Mouse (Mus musculus) activated CD4-positive, CD25-positive, alpha-beta regulatory T cell, adult 4 months (primary cell): ENCODE measurements around the gene Smg9. TPM values are rescaled to one million over a fixed set of nuclear protein-coding genes. Genes with fewer than 3 reads are reported as not detected.
A peak's percentile ranks its signal among the peaks of the same experiment; 100 is the strongest.

Experiments used
- ATAC-seq: one replicate; pipeline ENCODE4 v1.8.0; 2017
- polyA plus RNA-seq, 2 experiments: library from polyadenylated mRNA; unstranded; fragments of 100-300 nt; shearing (Covaris generic); gene quantifications; one replicate each; pipeline ENCODE4 v1.2.1; 2017

Smg9 gene
- polyA plus RNA-seq, 2 experiments from 2014 or later: 24.1 to 31.0 TPM

- ATAC-seq: no peak
These were observed 8.8 kb downstream of the Smg9 start for GRCm38 (mm10) chr7:24408186-24408585.

DNA sequence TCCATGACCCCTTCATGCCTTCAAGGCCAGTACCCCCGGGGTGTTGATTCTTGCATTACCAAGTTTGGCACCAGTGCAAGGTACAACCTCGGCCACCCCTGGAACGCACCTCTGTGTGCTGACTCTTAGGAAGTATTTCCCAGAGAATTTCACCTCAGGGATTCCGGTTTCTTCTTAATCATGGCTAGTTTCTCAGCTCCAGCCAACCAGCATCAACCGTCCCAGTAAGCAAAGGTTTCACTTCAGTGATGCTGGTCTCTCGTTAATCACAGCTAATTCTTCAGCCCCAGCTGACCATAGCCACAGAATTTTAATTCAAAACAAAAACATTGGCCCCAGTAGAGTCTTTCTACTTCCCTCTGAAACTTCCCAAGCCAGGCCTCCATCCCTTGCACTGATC, 10.7 kb downstream of the Smg9 start:
- no peak for ATAC-seq

GRCm38 (mm10) chr7:24410831-24411230, 11.4 kb downstream of the Smg9 start:
- ATAC-seq: no peak

DNA sequence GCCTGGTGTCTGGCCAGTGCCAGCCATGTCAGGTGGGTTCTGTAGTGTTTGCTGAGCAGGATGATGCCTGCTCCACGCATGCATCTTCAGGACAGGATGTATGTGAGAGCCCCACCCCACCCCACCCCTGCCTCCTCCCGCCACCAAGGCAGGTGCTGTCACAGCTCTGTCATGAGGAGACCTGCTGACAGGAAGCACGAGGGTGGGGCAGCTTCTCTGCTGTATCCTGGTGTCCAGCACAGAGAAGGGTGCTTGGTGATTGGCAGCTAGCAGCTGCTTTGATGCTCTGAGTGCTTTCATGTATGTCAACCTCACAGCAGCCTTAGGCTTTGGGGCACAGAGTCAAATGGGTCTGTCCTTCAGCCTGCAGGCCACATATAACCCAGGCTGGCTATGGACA, 14.2 kb downstream of the Smg9 start:
- peak; percentile 99 for ATAC-seq

DNA sequence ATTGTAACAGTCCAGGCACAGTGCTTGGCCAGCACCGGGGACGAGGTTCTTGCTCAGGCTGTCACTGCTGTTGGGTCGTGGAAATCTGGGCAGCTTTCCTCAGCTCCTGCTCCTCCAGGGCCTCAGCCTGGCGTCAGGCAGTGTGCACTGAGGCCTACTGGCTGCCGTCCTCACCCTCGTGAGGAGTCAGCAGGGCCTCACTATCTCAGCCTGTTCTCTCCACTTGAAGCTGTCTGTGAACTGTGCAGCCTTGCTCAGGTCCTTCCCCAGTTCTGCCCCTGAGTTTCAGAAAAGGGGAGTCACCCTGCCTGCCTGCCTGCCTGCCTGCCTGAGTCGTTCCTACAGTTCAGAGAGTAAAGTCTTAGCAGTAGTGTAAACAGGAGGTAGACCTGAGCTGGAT, 15.8 kb downstream of the Smg9 start:
- ATAC-seq: no peak

- ATAC-seq: no peak
These were observed 20.2 kb downstream of the Smg9 start for GRCm38 (mm10) chr7:24419579-24419978.

DNA sequence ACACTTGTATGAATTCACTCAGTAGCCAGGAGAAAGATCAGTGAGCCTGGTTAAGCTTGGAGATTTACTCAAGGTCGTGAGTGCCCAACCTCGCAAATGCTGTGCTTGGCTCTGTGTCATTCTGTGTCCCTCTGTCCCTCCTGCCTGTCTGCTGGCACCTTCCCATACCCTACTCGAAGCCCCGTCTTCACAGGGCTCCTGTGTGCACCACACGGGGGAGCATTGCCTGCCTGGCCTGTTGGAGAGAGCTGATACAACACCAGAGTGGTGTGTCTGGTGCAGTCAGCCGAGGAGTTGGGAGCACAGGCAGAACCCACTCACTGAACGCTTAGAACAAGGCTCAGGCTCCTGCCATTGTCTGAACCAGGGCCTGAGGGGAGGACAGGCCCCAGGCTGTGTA, 22.2 kb downstream of the Smg9 start:
- no peak for ATAC-seq

DNA sequence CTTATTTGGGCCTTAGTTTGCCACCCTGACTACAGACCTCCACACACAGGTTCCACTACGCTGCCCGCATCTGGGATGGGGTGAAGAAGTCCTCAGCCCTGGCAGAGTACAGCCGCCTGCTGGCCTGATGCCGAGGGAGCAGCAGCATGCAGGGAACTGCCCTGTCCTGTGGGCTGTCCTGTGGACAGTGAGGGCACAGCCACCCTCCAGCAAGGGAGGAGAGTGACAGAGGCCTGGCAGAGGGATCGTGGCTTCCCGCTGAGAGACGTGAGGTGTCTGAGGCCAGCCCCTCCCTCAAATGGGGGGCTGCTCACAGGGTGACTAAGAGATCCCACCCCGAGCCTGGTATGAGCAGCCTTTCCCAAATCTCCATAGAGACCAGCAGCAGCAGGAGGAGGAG, 22.8 kb downstream of the Smg9 start:
- ATAC-seq: no peak

DNA sequence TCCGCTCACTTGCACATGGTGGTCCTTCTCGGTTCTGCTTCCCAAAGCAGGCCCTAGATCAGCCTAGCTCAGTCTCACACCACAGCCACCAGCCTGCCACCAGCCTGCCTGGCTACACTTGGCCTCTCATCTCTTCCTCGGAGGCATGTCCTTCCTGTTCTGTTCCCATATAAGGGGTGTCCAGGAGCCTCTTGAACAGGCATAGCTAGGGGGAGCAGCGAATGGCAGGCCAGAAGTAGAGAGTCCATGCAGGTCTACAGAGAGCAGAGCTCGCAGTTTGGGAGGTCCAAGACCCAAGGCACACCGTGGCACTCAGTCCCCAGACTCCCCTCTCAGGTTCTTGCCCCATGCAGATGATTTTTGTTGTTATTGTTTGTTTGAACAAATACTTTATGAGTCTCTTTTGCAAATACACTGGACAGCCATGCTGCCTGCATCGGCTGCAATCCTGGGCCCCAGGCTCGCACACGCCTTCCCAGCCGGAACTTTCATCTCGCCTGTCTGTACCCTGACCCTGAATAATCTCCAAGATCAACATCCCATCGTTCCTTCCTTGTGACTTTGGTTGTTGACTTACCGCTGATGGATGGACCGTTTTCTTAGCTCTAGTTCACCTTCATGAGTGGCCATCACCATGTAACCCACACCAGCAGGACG, 23.8 kb downstream of the Smg9 start:
- no peak for ATAC-seq

DNA sequence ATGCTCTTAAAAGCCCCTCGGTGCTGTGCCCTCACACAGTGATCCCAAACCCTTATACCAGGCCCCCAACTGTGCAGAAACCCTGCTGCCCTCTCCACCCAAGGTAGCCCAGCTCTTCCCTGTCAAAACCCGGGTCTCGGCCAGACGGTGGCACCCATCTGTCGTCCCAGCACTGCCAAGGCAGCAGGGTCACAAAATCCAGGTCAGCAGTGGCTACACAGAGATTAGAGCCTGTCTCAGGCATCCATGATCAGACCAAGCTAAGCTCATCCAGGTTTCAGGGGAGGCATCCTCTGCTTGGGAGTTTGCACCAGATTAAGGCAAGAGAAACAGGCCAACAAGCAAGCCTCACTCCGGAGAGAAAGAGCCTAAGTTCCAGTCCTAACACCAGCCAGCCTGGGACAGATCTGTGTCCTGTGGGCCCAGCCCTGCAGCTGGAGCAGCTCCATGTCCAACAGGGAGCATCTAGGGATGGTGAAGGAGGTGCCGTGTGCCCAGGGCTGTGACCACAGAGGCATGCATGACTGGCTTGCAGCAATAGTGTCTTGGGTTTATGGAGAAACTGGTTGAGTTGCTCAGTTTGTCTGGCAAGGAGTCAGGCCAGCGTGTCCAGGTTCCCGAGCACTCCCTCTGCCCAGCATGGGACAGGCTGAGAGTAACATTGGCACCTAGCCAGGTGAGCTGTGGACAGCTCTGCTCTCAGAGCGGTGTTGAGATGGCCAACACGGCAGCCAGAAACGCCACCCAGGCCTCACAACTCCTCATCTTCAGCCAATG, 24.7 kb downstream of the Smg9 start:
- ATAC-seq: no peak

- ATAC-seq: no peak
These were observed 26.5 kb downstream of the Smg9 start for GRCm38 (mm10) chr7:24425919-24426318.

DNA sequence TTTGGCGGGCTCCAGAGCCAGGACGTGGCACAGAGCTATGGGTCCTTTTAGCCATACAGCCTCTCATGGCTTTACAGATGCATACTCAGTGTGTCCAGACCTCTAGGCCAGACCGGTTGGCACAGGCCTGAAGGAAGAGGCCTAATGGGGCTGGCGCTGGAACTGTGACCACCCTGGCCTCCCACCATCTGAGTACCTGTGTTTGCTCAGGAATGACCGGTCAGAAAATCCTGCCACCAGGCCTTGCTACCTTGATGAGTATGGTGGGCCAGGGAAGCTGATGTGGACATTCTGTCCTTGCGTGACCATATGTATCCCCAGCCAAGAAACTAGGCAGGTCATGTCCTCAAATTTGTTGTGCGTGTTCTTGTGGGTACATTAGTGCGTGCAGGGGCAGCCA, 27.7 kb downstream of the Smg9 start:
- no peak for ATAC-seq

DNA sequence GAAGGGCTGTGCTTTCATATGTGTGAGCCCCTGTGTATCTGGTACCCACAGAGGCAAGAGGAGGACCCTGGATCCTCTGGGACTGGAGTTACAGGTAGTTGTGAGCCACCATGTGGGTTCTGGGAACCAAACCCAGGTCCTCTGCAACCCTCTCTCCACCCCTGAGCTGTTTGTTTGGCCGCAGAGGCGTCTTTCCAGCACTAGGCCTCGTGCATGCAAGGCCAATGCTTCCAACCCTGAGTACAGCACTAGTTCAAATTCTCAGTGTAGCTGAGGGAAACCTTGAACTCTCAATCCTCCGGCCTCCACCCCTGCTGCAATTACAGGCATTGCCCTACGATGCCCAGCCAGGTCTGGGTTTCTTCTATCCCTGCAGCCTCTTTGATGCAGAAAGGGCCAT, 29.3 kb downstream of the Smg9 start:
- ATAC-seq: no peak

DNA sequence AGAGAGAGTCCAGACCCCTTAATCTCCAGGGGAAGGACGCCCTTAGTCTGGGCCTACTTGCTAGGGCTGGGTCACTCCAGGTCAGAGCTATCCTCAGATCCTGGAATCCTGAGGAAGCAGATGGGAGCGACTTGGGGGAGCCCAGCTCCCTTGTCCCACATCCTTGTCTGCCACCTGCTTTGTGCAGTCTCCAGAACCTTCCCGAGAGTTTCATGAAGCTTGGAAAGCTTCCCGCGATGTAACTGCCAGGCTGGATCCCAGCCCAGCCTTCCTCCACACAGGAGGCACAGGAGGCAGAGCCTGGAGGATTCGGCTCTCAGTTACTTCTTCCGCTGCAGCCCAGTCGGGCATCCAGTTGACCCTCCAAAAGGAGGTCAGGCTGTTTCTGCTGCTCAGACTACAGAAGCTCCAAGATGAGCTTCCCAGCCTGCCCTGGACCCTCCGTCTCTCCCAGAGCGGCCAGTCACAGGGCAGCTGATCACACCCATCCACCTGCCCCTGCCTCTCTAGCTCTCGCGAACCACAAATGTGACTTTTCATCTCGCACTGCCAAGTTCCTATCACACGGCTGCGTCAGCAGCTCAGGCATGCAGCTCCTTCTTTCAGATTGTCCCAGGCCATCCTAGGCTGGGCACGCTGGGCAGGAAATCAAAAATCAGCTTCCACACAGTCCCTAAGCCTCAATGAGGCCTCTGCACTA, 30.1 kb downstream of the Smg9 start:
- no peak for ATAC-seq

- ATAC-seq: peak; percentile 81
These were observed 31.3 kb downstream of the Smg9 start for GRCm38 (mm10) chr7:24430551-24431345.

DNA sequence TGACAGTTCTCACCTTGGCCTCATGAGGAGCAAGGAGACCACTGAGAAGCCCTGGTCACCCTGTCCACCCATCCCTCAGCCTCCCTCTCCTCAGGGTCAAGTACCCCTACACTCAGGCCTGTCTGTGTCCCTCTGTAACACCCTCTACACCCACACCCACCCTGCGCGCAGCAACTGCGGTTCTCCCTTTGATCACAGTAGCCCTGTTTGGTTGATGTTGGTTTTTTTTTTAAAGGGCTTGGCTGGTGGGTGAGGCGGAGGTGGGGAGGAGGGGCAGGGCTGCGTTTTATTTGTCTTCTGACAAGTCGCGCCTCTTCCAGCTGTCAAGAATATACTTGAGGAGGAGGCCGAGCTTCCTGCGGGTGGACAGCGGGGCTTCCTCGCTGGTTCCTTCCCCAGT, 32.3 kb downstream of the Smg9 start:
- peak; percentile 59 for ATAC-seq

DNA sequence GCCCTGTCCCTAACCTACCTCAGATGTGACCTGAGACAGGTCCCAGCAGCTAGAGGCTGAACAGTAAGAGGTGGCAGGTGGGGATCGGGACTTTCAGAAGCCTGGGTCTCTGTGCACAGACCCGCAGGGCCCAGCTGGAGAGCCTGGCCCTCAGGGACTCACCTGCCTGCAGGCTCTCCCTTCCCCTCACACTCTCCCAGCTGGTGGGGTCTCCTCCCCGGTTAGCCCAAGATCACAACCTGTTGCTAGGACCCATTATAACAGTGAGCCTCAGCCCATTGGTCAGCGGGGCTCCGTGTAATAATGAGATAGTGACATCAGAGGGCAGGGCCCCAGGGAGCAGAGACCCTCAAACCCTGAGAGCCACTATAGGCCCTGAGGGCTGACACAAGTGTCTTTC, 35.9 kb downstream of the Smg9 start:
- no peak for ATAC-seq

GRCm38 (mm10) chr7:24437981-24438380, 38.6 kb downstream of the Smg9 start:
- no peak for ATAC-seq

DNA sequence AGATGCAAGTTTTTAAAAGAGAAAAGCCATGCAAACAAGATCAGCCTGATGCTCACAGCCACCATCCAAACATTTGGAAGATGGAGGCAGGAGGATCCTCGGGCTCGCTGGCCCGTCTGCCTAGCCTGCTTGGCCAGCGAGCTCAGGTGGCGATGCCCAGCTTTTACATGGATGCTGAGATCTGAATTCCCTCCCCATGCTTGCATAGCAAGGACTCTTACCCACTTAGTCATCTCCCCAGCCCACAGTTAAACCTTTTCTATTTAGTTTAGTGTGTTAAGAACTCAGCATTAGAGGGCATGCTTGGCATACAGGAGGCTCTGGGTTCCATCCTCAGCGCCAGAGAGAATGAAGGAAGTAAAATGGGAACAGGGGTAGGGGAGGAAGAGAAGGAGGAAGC, 39.8 kb downstream of the Smg9 start:
- no peak for ATAC-seq

DNA sequence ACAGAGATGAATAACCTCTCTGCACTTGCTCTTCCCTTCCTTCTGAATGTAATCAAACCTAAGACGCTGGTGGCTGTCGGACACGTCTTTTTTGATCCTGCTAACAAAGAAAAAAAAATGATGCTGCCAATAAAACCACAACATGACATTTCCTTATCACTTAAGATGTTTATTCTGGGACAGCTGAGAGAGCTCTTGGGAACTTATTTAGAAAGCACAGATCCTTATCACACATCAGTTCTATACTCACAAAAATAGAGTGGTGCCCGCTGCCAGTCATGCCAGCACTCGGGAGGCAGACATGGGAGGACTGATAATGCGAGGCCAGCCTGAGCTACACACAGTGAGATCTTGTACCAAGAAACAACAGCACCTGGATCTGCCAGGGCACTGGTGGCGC, 40.5 kb downstream of the Smg9 start:
- ATAC-seq: no peak

- ATAC-seq: peak; percentile 93
These were observed 42.4 kb downstream of the Smg9 start for GRCm38 (mm10) chr7:24441785-24442184.

DNA sequence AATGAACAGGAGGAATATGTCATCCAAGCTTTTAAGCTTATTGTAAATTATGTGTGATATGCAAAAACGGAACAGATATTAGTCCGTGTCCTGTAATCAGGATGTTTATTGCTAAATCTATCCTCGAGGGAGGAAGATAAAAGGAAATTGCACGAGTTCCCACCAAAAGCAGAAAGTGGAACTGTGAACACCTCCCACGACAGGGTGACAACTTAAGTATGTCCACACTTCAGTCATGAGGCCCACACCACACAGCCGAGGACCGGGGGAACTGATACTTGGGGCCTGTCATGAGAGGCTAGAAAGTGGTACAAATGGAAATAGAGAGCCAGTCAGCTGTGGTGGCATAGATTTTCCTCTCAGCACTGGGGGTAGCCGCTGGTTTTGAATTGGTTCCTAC, 42.9 kb downstream of the Smg9 start:
- no peak for ATAC-seq
